Mouse (Mus musculus) kidney, embryonic 15.5 days (tissue): ENCODE results near the gene 2900026A02Rik. TPM values are rescaled to one million over a fixed set of nuclear protein-coding genes. Genes with fewer than 3 reads are reported as not detected.

Experiments used
- ATAC-seq: fragments of 200-750 bp; cut with Nextera tagmentation; replicated peaks from 2 replicates; pipeline ENCODE4 v1.8.0; 2017; ENCODE audit warnings: moderate TSS enrichment; ENCODE audit not compliant: low FRiP score
- H3K27ac ChIP-seq: fragments of 300-500 bp; sonication (generic); 2 replicates; pipeline ENCODE4 v1.5.1; 2015; ENCODE audit warnings: mild to moderate bottlenecking, inconsistent platforms
- H3K27me3 ChIP-seq: fragments of 300-500 bp; sonication (generic); 2 replicates; pipeline ENCODE4 v1.6.1; 2015; ENCODE audit warnings: inconsistent platforms
- H3K36me3 ChIP-seq: fragments of 300-500 bp; sonication (generic); 2 replicates; pipeline ENCODE4 v1.6.1; 2015; ENCODE audit warnings: inconsistent platforms
- H3K4me1 ChIP-seq: fragments of 300-500 bp; sonication (generic); 2 replicates; pipeline ENCODE4 v1.6.1; 2015; ENCODE audit warnings: inconsistent platforms
- H3K4me2 ChIP-seq: fragments of 300-500 bp; sonication (generic); 2 replicates; pipeline ENCODE4 v1.6.1; 2015; ENCODE audit warnings: moderate library complexity, mild to moderate bottlenecking, inconsistent platforms
- H3K4me3 ChIP-seq: fragments of 300-500 bp; sonication (generic); replicated peaks from 2 replicates; pipeline ENCODE4 v1.5.1; 2015; ENCODE audit warnings: mild to moderate bottlenecking, inconsistent platforms
- H3K9ac ChIP-seq: fragments of 300-500 bp; sonication (generic); 2 replicates; pipeline ENCODE4 v1.6.1; 2015; ENCODE audit warnings: mild to moderate bottlenecking, inconsistent platforms
- H3K9me3 ChIP-seq: fragments of 300-500 bp; sonication (generic); replicated peaks from 2 replicates; pipeline ENCODE4 v1.6.1; 2016; ENCODE audit warnings: inconsistent platforms
- WGBS: fragments of 180-500 bp; shearing (Covaris S2); methylation state at CpG from one replicate; pipeline ENCODE4 v1.1.7; 2015; ENCODE audit warnings: mixed read lengths; 5-methylcytosine and 5-hydroxymethylcytosine counted together
- polyA plus RNA-seq: library from polyadenylated mRNA; unstranded; fragments of >200 nt; fragmentation: Nextera tagmentation; extraction: Ambion mirVana; gene quantifications from 2 replicates; pipeline ENCODE4 v1.2.1, GENCODE M21; 2015

The 2900026A02Rik gene
- 7.0 and 7.5 TPM in 2 replicates for polyA plus RNA-seq

DNA sequence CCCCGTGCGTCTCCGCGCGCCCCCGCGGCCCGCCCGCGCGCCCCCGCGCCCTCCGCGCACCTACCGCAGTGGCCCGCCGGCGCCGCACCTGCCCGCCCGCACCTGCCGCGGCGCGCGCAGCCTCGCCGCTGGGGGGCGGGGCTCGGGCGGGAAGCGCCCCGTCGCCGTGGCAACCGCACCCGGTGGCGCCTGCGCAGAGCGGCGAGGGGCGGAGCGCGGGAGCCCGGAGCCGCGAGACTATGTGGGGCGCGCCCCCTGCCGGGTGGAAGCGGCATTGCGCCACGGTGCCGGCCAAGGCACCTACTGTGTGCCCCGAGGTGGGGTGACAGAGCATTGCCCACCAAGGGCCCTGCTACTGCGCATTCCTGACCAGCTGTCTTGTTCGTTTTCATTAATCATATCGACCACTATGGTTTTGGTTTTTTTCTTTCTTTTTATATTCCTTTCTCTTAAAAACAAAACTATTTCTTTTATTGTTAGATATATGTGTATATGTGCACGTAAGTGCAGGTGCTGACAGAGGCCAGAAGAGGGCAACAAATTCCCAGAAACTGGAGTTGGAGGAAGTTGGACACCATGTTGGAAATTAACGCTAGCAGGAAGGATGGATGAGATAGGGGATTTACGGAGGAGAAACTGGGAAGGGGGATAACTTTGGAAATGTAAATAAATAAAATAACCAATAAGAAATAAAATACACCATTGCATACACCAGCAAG is at the start of gene 2900026A02Rik:
TSS of gene 2900026A02Rik (minus strand) at position 90 of the 719 bp plus-strand sequence.
- Histone ChIP-seq H3K27ac (peak within 1 kb of the TSS; percentile 84), H3K4me1 (peaks cover 64% of the 10 kb centered on the region), H3K9ac (peak within 1 kb of the TSS; percentile 73), H3K9me3 (no peaks in the 10 kb centered on the region), H3K4me2 (peak within 1 kb of the TSS; percentile 96), H3K27me3 (no peaks in the 10 kb centered on the region), H3K4me3 (peak within 1 kb of the TSS; percentile 78), H3K36me3 (no peaks in the 10 kb centered on the region)
- WGBS: 7% methylated on average over 62 of the region's 62 CpGs
- peak; percentile 47 for ATAC-seq

DNA sequence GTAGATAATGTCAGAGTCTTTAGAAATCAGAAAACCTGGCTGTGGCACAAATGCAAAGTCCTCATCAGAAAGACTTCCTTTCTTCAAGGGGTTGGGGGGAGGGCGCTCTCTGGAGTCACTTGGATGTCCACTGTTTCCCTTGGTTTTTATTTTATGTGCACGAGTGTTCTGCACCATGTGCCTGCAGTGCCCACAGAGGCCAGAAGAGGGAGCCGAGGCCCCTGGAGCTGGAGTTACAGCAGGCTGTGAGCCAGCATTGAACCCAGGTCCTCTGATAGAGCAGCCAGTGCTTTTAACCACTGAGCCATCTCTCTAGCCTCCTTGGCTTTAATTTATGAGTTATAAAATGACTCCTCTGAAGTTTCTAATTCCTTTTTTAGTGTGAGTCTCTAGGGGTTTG is 49.0 kb upstream of the 2900026A02Rik start:
- Histone ChIP-seq H3K36me3 (no peaks in the 10 kb centered on the region), H3K4me1 (peaks cover 11% of the 10 kb centered on the region; the same call in 1 of the 2 replicates)

DNA sequence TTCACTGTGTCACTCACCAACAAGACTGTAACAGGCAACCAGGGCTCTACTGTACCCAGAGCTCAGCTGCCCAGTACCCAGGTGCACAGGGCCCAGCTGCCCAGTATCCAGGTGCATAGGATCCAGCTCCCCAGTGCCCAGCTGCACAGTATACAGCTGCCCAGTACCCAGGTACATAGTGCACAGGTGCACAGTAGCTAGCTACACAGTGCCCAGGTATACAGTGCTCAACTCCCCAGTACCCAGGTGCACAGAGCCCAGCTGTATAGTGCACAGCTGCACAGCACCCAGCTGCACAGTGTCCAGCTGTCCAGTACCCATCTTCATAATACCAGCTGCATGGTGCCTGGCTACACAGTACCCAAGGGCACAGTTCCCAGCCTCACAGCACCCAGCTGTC is 47.2 kb upstream of the 2900026A02Rik start:
- H3K4me3 ChIP-seq: no peak overlapping the region
- H3K4me2 ChIP-seq: no peak overlapping the region
- H3K9ac ChIP-seq: no peak overlapping the region
- H3K36me3 ChIP-seq: no peaks in the 10 kb centered on the region
- peak; percentile 52 for ATAC-seq
- H3K4me1 ChIP-seq: peaks cover 11% of the 10 kb centered on the region; the same call in 1 of the 2 replicates
- no peak overlapping the region for H3K27ac ChIP-seq
- H3K27me3 ChIP-seq: no peaks in the 10 kb centered on the region
- no peaks in the 10 kb centered on the region for H3K9me3 ChIP-seq

More for the DNA sequence above, 49.0 kb upstream of the 2900026A02Rik start:
- Histone ChIP-seq H3K27me3 (no peaks in the 10 kb centered on the region), H3K27ac (no peak overlapping the region), H3K9me3 (no peaks in the 10 kb centered on the region), H3K4me3 (no peak overlapping the region), H3K9ac (no peak overlapping the region), H3K4me2 (no peak overlapping the region)
- ATAC-seq: no peak
- 82% methylated on average over 3 of the region's 3 CpGs for WGBS

DNA sequence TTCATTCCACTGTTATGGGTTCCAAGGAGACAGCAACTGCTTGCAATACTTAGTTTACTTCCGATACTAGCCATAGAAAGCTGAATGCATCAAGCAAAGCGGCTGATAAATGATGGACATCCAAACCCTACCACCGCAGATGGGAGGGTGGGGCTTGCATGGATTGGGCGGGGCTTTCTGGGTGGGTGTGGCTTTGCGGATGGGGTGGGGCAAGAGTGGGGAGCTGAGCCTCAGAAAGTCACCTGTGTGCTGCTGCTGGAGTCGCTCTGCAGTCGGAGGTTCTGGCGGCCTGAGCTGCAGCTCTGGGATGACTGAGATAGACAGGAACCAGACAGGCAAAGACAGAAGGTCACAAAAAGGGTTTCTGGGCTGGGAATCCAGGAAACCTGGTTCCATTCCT is 44.6 kb upstream of the 2900026A02Rik start:
- WGBS: 87% methylated on average over 8 of the region's 8 CpGs
- Histone ChIP-seq H3K27me3 (no peaks in the 10 kb centered on the region), H3K9me3 (no peaks in the 10 kb centered on the region), H3K4me2 (no peak overlapping the region), H3K4me3 (no peak overlapping the region), H3K4me1 (peaks cover 16% of the 10 kb centered on the region), H3K36me3 (no peaks in the 10 kb centered on the region), H3K27ac (no peak overlapping the region), H3K9ac (no peak overlapping the region)
- no peak for ATAC-seq

DNA sequence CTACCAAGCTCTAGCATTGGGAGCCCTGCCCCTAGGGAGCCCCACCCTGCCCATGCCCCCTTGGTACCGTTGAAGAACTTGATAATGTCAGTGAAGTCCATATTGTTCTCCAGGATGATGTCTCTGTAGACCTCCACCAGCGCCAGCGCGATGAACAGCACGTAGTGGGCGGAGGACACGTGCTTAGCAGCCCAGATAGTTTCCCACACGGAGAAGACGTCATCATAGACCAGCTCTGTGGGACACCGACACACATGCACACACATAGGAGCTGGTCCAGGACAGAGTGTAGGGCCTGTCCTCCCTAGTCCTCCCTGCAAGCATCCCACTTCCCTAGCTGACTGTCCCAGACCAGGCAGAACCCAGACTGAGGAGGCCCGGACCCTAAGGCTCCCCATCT is 29.8 kb upstream of the 2900026A02Rik start:
- Histone ChIP-seq H3K36me3 (no peaks in the 10 kb centered on the region), H3K4me2 (no peak overlapping the region), H3K4me1 (no peaks in the 10 kb centered on the region), H3K27me3 (no peaks in the 10 kb centered on the region), H3K27ac (no peak overlapping the region), H3K4me3 (no peak overlapping the region), H3K9ac (no peak overlapping the region), H3K9me3 (no peaks in the 10 kb centered on the region)
- 91% methylated on average over 11 of the region's 11 CpGs for WGBS
- ATAC-seq: no peak

DNA sequence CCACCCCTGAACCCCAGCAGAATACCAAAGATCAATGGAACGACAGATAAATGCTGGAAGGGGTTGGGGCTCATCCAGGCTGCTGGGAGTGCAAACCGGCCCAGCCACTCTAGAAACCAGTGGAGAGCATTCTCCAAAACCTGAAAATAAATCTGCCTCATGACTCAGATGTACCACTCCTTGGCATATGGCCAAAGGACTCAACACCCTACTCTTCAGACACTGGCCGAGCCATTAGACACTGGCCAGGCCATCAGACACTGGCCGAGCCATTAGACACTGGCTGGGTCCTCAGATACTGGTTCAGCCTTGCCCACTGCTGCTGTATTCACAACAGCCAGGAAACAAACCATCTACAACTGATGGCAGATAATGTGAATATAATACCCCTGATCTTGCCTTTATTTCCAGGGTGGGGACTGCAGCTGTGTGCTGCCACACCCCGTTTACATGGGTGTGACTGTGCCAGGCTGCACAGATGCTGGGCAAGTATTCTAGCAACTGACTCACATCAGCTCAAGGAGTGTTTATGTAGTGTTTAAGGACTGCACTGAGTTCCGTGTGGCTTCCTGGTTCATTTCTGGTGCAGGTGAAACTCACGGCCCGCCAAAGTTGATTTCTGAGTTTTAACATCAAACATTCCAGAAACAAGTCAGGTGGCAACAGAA is 28.4 kb upstream of the 2900026A02Rik start:
- H3K27me3 ChIP-seq: no peaks in the 10 kb centered on the region
- ATAC-seq: no peak
- no peaks in the 10 kb centered on the region for H3K36me3 ChIP-seq
- H3K4me1 ChIP-seq: no peaks in the 10 kb centered on the region
- H3K4me3 ChIP-seq: no peak overlapping the region
- 83% methylated on average over 8 of the region's 8 CpGs for WGBS
- H3K9me3 ChIP-seq: no peaks in the 10 kb centered on the region
- no peak overlapping the region for H3K4me2 ChIP-seq
- no peak overlapping the region for H3K27ac ChIP-seq
- no peak overlapping the region for H3K9ac ChIP-seq

DNA sequence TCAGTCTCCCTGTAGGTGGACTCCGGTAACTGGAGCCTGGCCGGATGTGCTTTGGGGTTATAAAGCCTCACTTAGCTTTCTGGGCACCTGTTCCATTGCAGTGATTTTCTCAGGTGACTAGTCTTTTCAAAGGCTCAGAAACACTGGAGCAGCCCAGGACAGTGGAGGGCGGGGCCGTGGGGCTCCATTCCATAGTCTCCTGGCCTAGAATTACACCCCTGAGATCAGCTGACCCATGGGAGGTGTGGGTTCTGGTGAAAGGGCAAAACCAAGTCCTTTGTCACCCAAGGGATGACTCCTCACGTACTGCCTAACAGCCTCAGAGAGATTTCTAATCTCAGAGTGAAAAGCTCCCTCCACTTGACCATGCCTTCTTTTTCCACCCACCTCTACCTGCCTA is 9.2 kb upstream of the 2900026A02Rik start:
- no peak overlapping the region for H3K4me2 ChIP-seq
- H3K9me3 ChIP-seq: no peaks in the 10 kb centered on the region
- WGBS: 64% methylated on average over 5 of the region's 5 CpGs
- no peaks in the 10 kb centered on the region for H3K27me3 ChIP-seq
- ATAC-seq: no peak
- H3K4me3 ChIP-seq: no peak overlapping the region
- 0 out of 2 replicates have a peak overlapping the region, but pooled peaks have one; percentile 8 for H3K27ac ChIP-seq
- no peaks in the 10 kb centered on the region for H3K36me3 ChIP-seq
- no peak overlapping the region for H3K9ac ChIP-seq
- peaks cover 22% of the 10 kb centered on the region for H3K4me1 ChIP-seq

DNA sequence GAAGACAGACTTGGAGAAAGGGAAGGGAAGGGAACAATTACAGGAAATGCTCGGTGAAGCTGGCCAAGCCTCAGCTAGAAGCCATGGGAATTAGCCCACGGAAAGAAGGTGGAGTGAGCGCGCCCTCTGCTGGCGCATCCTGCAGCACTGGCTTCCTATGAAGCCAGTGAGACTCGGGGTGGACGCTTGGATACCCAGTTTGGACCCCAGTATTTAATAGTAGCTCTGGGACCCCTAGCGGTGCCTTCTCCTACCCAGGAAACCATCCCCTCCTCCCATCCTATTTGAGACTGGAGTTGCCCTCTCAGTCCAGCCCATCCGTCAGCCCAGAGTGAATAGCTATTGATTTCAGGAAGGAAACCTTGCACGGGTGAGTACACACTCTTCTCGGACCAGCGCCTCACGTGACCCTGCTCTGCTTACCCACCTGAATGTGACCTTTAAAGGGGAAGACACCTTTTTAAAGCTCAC is 5.6 kb upstream of the 2900026A02Rik start, which contains the start of gene Tmem211:
TSS of gene Tmem211 (plus strand) at position 278 of the 471 bp plus-strand sequence.
- peak; percentile 87 for ATAC-seq
- Histone ChIP-seq H3K4me3 (peak within 1 kb of the TSS; percentile 24), H3K27ac (peak within 1 kb of the TSS; percentile 86), H3K9me3 (no peaks in the 10 kb centered on the region), H3K4me1 (peaks cover 33% of the 10 kb centered on the region), H3K4me2 (peak within 1 kb of the TSS; percentile 53), H3K9ac (peak within 1 kb of the TSS; percentile 23; the same call in 1 of the 2 replicates), H3K36me3 (no peaks in the 10 kb centered on the region), H3K27me3 (no peaks in the 10 kb centered on the region)
- under 1% methylated on average over 13 of the region's 13 CpGs for WGBS

DNA sequence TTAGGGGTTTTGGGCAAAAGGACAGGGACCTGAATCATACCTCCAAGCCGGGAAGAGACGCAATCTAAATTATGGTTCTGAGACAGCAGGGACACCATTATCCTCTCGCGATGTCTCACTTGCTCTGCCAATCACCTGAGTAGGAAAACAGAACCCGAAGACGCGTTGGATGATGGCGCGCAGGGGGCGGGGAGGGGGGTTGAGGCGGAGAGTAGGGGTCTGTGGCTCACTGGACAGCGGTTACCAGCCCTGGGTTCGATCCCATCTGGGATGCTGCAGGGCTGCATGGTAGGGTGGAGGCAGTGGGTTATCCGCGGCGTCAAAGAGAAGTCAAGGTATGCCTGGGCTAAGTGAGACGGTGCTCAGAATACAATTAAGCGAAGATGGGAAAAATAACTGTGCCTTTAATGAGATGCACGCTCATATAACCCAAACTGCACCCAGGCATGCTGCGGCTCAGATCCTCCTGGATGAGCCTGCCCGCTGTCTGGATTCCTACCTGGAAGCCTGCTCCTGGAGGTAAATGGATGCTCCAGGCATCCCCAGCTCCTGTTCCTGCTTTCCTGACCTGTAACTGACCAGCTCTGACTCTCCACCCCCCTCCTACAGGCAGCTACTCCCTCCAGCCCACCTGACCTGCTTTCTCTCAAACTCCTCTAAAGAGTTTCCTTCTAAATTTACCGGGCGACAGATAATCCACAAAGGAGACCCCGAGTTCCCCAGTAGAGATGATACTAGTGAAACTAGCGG is 4.8 kb upstream of the 2900026A02Rik start:
- no peak for ATAC-seq
- Histone ChIP-seq H3K4me1 (peaks cover 33% of the 10 kb centered on the region), H3K9me3 (no peaks in the 10 kb centered on the region), H3K27me3 (no peaks in the 10 kb centered on the region), H3K36me3 (no peaks in the 10 kb centered on the region), H3K4me3 (peak overlapping the region; percentile 24), H3K4me2 (peak overlapping the region; percentile 53), H3K9ac (0 out of 2 replicates have a peak overlapping the region, but pooled peaks have one; percentile 23), H3K27ac (peak overlapping the region; percentile 86)
- WGBS: 12% methylated on average over 25 of the region's 25 CpGs

DNA sequence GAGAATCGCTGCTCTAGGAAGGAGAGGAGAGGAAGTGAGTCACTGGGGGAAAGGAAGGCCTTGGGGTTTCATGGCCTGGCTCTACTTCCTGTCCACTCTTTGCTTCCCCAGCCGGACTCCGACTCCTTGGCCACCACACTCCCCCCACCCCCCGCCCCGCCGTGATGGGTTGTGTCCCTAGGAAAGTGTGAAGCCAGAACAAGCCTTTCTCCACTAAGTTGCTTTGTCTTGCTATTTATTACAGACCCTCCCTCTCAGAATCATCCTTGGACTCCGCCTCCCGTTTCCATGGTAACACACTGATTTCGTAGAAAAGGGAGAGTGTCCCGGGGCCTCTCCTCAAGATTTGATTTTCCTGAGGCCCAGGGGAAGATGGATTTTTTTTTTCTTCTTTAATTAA is 4.2 kb upstream of the 2900026A02Rik start:
- Histone ChIP-seq H3K9ac (no peak overlapping the region), H3K4me2 (peak overlapping the region; percentile 53)
- 11% methylated on average over 10 of the region's 10 CpGs for WGBS

DNA sequence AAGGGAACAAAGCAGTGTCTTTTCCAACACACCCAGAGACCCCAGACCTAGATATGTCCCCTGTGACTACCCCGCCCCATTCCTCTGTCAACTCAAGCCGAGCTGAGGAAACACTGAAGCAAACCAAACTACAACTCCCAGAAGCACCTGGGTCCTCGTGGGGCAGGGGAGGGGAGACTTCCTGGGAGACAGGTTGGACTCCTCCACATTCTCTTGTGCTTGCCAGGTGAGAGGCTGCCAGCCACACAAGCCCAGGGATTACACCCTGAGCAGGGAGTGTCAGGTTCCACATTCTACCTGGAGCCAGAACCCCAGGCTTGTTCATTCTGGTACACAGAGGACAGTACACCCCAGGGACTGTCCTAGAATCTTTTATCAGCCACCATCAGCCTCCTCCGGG is 2.9 kb upstream of the 2900026A02Rik start:
- Histone ChIP-seq H3K9ac (no peak overlapping the region), H3K4me3 (no peak overlapping the region), H3K36me3 (no peaks in the 10 kb centered on the region), H3K27ac (peak overlapping the region; percentile 86; the same call in 1 of the 2 replicates), H3K4me2 (no peak overlapping the region), H3K4me1 (peaks cover 50% of the 10 kb centered on the region), H3K27me3 (no peaks in the 10 kb centered on the region), H3K9me3 (no peaks in the 10 kb centered on the region)
- 50% methylated on average over 4 of the region's 4 CpGs for WGBS
- ATAC-seq: no peak

More for the DNA sequence above, 4.2 kb upstream of the 2900026A02Rik start:
- Histone ChIP-seq H3K9me3 (no peaks in the 10 kb centered on the region), H3K4me3 (no peak overlapping the region), H3K36me3 (no peaks in the 10 kb centered on the region), H3K27ac (peak overlapping the region; percentile 86), H3K4me1 (peaks cover 38% of the 10 kb centered on the region), H3K27me3 (no peaks in the 10 kb centered on the region)
- no peak for ATAC-seq
